Mouse (Mus musculus): ENCODE data around the gene Cntnap5c. TPM values are rescaled to one million over a fixed set of nuclear protein-coding genes. Genes with fewer than 3 reads are reported as not detected.
"Not testable (repeated sequence)": the region's sequence is repeated elsewhere in the genome, so short reads cannot be mapped to it uniquely, and the experiment has no call there.

Cntnap5c gene
- not detected in 2 replicates for polyA plus RNA-seq (2012; rRNA removed)

- no peak for DNase-seq (ENCODE audit: low read depth)
These were observed at the start of gene Cntnap5c for GRCm38 (mm10) chr17:57768622-57769610. Gene Cntnap5c (plus strand): TSS chr17:57769570.

DNA sequence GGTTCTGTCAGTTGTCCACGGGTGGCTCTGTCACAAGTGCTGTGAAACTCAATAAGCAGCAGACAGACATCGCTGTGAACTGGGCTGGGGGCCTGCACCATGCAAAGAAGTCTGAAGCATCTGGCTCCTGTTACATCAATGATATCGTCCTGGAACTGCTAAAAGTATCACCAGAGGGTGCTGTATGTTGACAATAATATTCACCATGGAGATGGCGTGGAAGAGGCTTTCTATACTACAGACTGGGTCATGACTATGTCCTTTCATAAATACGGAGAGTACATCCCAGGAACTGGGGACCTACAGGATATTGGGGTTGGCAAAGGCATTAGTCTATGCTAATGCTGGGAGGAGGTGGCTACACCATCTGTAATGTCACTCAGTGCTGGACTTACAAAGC lies 27.3 kb upstream of the Cntnap5c start, which contains the start of gene Gm21834:
Gm21834 (minus strand) TSS at position 101 of the 400 bp plus-strand sequence.
- no peak for DNase-seq (ENCODE audit: low read depth)

DNA sequence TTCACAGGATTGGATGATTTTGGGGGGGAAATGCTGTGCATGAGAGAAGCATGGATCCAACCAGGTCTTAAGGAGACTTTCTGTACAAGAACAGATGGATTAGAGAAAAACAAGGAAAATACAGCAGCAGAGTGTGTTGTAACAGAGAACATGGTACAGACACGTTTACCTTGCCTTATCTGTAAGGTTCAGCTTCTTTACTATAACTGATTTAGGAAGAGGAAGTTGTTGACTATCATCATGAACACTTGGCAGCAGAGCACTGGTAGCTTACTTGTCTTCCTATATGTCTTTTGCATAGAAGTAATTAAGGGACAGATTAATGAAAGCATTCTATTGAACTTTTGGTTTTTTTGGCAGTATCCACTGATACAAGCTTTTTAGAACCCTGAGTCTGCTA lies 11.3 kb upstream of the Cntnap5c start:
- no peak for DNase-seq (ENCODE audit: low read depth)

GRCm38 (mm10) chr17:57767306-57767705 lies 2.1 kb upstream of the Cntnap5c start:
- DNase-seq (ENCODE audit: low read depth): no peak

GRCm38 (mm10) chr17:57770904-57771303 lies 1.5 kb downstream of the Cntnap5c start:
- DNase-seq (ENCODE audit: low read depth): no peak

DNA sequence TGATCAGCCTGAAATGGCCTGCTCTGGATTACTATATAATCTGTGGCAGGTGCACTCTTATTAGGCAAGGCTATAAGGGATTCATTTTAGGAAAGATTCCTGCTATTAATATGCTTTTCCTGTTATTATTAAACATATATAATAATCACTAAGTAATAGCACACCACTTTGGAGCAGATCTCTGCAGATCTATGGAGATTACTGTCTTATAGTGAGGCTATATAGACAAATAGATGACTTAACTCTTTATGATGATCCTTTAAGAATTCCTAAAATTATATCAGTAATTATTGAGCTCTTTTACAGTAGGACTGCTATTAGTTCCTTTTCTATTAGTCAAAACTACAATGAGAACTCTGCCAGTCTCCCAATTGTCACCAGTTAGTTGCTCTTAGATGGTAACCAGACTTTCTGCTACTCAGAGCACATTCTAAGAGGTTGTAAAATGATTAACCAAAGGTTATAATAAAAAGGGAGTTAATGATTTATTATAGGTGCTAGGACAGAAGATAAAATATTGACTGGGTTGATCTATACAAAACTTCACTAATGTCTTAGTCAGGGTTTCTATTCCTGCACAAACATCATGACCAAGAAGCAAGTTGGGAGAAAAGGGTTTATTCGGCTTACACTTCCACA lies 18.9 kb downstream of the Cntnap5c start:
- no peak for DNase-seq (ENCODE audit: low read depth)

DNA sequence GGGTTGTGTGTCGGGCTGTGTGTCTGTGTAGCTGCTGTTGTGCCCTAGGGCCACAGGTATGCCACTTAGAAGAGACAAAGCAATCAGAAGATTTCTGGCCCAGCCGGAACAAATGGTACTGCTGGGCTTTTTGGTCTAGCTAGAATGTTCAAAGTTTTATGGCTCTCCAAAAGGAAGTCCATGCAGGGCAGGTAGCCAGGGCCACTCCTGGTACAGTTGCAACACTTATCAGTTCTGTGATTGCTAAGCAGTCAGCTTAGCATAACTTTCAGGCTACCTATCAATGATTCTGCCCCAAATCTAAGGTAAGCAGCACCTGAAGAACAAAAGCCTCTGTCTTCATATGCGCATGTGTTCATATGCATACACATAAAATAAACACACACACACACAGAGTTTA lies 26.0 kb downstream of the Cntnap5c start:
- DNase-seq (ENCODE audit: low read depth): no peak

DNA sequence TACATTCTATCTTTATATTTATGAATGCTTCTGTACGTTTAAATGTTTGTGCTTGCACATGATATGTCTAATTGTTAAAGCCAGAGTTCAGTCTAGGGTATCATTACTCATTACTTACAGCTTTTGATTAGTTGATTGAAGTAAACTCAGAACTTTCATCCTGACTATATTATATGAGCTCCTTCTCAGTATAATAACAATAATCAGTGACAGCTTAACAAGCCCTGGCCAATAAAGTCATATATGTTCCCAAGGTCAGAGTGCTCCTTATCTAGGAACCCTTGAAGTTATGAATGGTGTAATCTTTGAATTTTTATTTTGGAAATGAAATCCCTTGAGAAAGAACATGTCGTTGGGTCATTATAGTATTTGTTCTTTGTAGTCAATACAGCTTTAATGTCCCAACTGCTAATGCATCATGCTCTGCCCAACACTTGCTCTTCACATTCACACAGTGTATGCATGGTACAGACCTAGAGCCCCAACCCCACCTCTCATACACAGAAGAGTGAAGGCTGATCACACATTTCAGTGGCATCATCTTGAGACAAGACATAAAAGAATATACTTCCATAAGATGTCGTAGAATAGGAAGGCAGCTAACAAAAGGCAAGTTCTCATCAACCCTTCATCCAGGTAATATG lies 27.4 kb downstream of the Cntnap5c start:
- no peak for DNase-seq (ENCODE audit: low read depth)

DNA sequence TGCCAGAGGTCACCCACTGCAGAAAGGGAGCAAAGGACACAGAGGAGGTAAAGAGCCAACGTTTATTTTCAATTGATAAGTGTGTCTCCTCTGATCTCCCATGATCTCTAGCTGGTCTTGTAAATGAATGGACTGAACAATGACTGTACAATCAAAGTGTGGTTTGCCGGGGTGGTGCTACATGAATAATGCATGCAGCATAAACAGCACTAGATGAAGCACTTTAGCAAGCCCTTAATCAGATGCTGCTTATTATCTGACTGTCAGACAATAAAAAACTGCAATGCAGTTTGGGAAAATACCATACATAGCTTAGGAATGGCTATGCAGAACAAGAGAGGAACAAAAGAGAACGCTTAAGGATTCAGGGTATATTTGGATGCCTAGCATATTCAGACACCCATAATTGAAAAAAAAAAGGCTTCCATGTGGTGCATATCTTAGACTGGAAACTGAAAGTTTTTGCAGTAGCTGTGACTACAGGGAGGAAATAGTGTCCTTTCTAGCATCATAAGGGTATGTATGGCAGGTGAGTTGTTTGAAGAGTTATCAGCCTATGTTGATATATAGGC lies 30.1 kb downstream of the Cntnap5c start:
- DNase-seq (ENCODE audit: low read depth): no peak

DNA sequence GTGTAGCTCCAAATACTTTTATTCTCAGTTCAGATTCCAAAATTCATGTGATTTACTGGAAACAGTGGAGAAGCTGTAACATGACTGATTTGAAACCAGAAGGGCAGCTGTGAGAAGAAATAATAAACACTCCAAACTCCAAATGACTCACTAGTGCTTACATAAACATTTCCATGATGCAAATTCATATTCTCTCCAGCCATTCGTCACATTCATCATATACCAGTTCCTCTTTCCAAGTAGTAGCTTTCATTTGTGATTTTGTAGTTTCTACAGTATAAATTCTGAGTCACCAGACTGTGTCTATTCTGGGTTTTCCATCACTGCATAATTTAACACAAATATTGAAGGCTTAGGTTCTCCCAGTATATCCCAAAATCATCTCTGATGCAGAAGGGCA lies 31.8 kb downstream of the Cntnap5c start:
- DNase-seq (ENCODE audit: low read depth): no peak

DNA sequence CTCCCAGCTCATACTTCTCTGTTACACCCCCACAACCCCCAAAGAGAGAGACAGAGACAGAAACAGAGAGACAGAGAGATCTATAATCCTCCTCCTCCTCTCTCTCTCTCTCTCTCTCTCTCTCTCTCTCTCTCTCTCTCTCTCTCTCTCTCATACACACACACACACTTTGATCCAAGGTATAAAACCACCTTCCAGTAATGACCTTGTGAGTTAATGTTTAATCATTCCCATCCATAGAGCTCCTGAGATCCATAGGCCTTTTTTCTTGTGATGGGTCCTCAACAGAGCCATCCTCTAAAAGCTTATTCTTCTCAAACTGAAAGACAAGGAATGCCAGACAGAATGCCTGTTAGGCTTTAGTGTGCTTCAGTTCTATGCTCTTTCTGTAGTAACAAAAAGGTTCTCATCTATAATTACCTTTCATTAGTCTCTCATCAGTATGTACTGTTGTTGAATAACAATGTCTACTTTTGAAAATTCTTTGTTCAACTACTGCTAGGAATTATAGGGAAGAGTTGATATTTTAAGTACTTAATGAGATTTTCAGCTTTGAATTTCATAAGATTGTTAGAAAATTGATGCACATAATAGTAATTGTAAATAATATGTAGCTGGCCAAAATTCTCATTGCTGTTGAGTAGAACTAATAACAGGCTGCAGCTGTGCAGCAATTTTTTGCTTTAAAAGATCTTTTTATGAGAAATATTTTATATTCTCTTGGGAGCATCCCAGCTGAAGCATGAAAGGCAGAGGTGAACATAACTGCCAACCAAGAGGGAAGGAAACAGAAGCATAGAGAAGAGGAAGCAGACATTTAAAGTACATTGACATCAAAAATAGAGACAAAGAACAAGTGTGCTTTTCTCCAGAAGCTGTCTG lies 68.0 kb downstream of the Cntnap5c start:
- no peak for DNase-seq (ENCODE audit: low read depth)

DNA sequence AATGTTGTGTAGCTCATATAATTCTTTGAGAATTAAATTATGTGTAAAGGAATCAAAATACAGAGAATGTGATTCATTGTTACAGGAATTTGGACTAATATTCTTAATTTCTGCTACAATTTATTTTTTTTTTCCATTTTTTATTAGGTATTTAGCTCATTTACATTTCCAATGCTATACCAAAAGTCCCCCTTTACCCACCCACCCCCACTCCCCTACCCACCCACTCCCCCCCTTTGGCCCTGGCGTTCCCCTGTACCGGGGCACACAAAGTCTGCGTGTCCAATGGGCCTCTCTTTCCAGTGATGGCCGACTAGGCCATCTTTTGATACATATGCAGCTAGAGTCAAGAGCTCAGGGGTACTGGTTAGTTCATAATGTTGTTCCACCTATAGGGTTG lies 86.4 kb downstream of the Cntnap5c start:
- not testable (repeated sequence) for DNase-seq (ENCODE audit: low read depth)

DNA sequence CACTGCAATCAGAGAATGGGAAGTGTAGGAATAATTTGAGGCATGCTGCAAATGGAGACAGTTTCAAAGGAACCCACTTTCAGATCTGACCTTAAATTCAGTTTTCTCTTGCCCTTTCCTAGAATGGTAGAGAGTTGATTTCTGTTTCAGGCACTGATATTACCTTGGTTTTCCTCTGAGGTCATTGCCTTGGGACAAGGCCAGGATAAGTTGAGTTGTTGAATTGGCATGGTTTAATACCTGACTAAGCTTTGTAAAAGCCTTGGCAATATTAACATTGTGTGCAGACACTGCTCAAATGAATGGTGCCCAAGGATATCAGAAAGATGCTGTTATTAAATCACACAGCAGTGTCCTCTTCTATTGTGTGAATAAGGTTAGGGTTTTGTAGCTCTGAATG lies 96.6 kb downstream of the Cntnap5c start:
- DNase-seq (ENCODE audit: low read depth): no peak

GRCm38 (mm10) chr17:57887742-57888389 lies 118.5 kb downstream of the Cntnap5c start:
- no peak for DNase-seq (ENCODE audit: low read depth)

DNA sequence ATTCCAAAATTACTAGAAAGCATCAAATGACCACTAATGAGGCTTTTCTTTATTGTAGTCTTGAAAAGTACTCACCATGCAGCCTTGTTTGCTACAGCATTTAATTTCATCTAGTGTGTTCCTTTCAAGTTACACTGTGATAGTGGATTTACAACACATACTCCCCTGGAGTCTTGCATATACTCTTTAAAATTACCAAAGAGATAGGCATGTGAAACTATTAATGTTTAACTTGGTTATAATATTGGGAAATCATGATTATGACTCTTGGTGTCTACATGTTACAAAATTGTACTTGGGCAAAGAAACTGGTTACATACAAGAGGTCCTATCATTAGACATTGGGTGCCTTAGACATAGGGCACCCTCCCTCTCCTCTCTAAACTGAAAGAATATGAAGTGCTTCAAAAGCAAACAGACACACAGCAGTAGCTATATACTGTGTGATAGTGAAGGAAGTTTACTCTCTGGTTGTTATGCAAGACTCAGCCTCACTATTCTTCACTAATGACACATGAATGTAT lies 142.5 kb downstream of the Cntnap5c start:
- DNase-seq (ENCODE audit: low read depth): no peak

- no peak for DNase-seq (ENCODE audit: low read depth)
These were observed 214.9 kb downstream of the Cntnap5c start for GRCm38 (mm10) chr17:57984230-57984629.

DNA sequence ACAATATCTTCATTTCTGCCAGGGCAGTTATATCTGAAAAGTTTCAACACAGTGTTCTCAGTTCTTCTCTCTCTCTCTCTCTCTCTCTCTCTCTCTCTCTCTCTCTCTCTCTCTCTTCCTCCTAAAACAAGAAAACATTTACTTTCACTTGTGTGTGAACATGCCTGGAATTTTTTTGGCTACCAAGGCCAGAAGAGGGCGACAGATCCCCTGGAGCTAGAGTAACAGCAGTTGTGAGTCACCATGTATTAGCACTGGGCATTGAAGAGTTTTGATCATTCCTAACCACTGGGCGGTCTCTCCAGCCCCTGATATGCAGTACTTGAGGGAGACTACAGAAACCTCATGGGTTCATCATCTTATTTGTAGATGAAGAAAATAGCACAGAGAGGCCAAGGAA lies 219.1 kb downstream of the Cntnap5c start:
- no peak for DNase-seq (ENCODE audit: low read depth)

- no peak for DNase-seq (ENCODE audit: low read depth)
These were observed 227.1 kb downstream of the Cntnap5c start for GRCm38 (mm10) chr17:57996461-57996860.

DNA sequence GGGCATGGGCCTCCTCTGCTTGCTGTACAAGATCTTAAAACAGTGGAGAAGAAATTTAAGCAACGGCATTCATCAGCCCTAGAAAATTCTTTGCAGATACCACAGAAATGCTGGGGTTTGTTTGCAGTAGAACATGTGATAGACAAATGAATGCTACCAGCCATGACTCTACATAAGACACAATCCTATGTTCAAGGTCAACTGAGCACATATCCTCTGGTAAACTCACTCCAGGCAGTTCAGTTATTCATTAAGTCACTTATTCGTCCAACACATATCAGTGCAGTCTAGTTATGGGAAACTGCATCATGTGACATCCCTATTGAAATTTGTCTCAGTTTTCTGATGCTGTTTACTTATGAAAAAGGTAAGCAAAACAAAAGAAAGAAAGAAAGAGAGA lies 229.7 kb downstream of the Cntnap5c start:
- no peak for DNase-seq (ENCODE audit: low read depth)

DNA sequence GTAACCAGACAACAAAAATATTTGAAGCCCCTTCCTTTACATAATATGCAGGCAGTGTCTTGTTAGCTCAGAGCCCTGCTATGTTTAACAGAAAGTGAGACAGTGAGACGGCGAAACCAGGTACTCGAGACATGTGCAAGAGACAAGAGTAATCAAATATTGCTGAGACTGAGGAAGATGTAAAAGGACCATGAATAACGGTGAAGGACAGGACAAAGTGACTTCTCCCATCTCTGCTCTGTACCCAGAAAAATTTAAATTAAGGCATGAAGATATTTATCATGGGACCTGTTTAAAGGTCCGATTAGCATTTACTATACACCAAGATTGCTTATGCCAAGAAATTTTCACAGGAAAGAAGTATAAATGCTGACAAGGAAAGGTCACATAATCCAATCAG lies 233.5 kb downstream of the Cntnap5c start:
- no peak for DNase-seq (ENCODE audit: low read depth)

Measured in gonadal fat pad, adult 2 months (tissue).